Mouse (Mus musculus) neural tube, embryonic 11.5 days (tissue): ENCODE results near the gene Atg5. TPM values are rescaled to one million over a fixed set of nuclear protein-coding genes. Genes with fewer than 3 reads are reported as not detected.

Experiments used
- ATAC-seq: fragments of 200-750 bp; cut with Nextera tagmentation; 2 replicates; pipeline ENCODE4 v1.8.0; 2017; ENCODE audit warnings: moderate number of reproducible peaks, mild to moderate bottlenecking, moderate TSS enrichment, moderate library complexity; ENCODE audit not compliant: insufficient read depth, low FRiP score, low TSS enrichment
- DNase-seq: peaks from one replicate; pipeline ENCODE4 v3.0.0-alpha.2; 2015; ENCODE audit warnings: low spot score
- H3K27ac ChIP-seq: fragments of 300-500 bp; sonication (generic); 2 replicates; pipeline ENCODE4 v1.5.1; 2014; ENCODE audit warnings: low read depth, mild to moderate bottlenecking, low read length
- H3K27me3 ChIP-seq: fragments of 300-500 bp; sonication (generic); 2 replicates; pipeline ENCODE4 v1.6.1; 2014; ENCODE audit warnings: mild to moderate bottlenecking, low read length, mixed read lengths; ENCODE audit not compliant: control insufficient read depth, insufficient read depth
- H3K36me3 ChIP-seq: fragments of 300-500 bp; sonication (generic); 2 replicates; pipeline ENCODE4 v1.6.1; 2014; ENCODE audit warnings: mild to moderate bottlenecking, low read length, moderate library complexity, mixed read lengths; ENCODE audit not compliant: control insufficient read depth, insufficient read depth
- H3K4me1 ChIP-seq: fragments of 300-500 bp; sonication (generic); 2 replicates; pipeline ENCODE4 v1.6.1; 2014; ENCODE audit warnings: low read length, mixed read lengths; ENCODE audit not compliant: control insufficient read depth, insufficient read depth
- H3K4me2 ChIP-seq: fragments of 300-500 bp; sonication (generic); 2 replicates; pipeline ENCODE4 v1.6.1; 2014; ENCODE audit warnings: low read depth, mild to moderate bottlenecking, moderate library complexity
- H3K4me3 ChIP-seq: fragments of 300-500 bp; sonication (generic); 2 replicates; pipeline ENCODE4 v1.5.1; 2014; ENCODE audit warnings: low read depth, low read length
- H3K9ac ChIP-seq: fragments of 300-500 bp; sonication (generic); 2 replicates; pipeline ENCODE4 v1.6.1; 2014; ENCODE audit warnings: mild to moderate bottlenecking, low read length
- H3K9me3 ChIP-seq: fragments of 300-500 bp; sonication (generic); 2 replicates; pipeline ENCODE4 v1.6.1; 2016; ENCODE audit warnings: low read length; ENCODE audit not compliant: control insufficient read depth
- WGBS: fragments of 180-500 bp; shearing (Covaris S2); extraction: QIAGEN DNeasy Blood & Tissue Kit; methylation state at CpG from one replicate; pipeline ENCODE4 v1.1.7; 2014; 5-methylcytosine and 5-hydroxymethylcytosine counted together
- polyA plus RNA-seq: library from polyadenylated mRNA; unstranded; fragments of >200 nt; fragmentation: Nextera tagmentation; extraction: Ambion mirVana; gene quantifications from 2 replicates; pipeline ENCODE4 v1.2.1, GENCODE M21; 2014

Atg5 gene
- polyA plus RNA-seq, 1 experiment from 2014 or later, result 65.6 TPM

DNA sequence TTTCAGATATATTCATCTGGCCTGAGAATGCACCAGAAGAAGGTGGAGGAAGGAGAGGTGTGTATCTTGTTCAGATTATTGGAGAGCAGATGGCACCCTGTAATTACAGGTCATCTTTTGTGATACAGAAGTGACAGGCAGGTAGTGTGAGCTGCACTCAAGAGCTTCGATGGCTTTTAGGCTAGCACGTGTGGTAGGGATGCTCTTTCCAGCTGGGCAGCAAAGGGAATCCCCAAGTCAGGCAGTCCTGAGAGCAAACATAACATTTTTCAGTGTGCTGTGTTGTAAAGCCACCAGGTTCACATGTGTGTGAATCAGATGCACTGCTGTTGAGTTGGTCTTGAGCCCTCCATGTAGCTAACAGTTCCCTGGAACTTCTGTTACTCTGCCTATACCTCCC is 98.0 kb downstream of the Atg5 start:
- H3K9ac ChIP-seq, result no peak overlapping the region
- no peaks in the 10 kb centered on the region for H3K36me3 ChIP-seq
- no peak overlapping the region for H3K4me3 ChIP-seq
- no peaks in the 10 kb centered on the region for H3K9me3 ChIP-seq
- no peak for ATAC-seq
- DNase-seq, result no peak
- H3K4me2 ChIP-seq, result no peak overlapping the region
- H3K4me1 ChIP-seq, result no peaks in the 10 kb centered on the region
- H3K27me3 ChIP-seq, result no peaks in the 10 kb centered on the region
- 91% methylated on average over 2 of the region's 2 CpGs for WGBS
- H3K27ac ChIP-seq, result no peak overlapping the region

DNA sequence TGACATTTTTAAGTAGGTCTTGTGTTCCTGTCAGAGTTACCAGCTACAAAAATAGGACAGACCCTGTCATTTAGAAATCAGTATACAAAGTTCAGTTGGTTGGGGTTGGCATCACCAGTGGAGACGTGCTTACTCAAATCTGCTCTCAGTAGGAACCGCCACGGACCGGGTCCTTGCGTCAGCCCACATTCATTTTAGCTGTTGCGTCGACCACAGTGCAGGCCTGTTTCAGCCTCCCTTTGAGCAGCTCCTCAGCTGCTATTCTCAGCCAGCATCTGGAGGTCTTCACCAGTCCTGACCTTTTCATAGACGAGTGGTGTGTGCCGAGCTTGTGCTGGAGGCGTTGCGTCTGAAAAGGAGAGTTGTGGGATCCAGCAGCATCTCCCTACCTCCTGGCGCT is 98.9 kb downstream of the Atg5 start:
- WGBS, result 88% methylated on average over 12 of the region's 12 CpGs

GRCm38 (mm10) chr10:44368596-44368995 is 100.4 kb downstream of the Atg5 start:
- no peak overlapping the region for H3K4me2 ChIP-seq
- ATAC-seq (no peak), DNase-seq (no peak)
- H3K9me3 ChIP-seq, result no peaks in the 10 kb centered on the region
- no peak overlapping the region for H3K9ac ChIP-seq
- H3K27ac ChIP-seq, result no peak overlapping the region
- no peak overlapping the region for H3K4me3 ChIP-seq
- H3K4me1 ChIP-seq, result no peaks in the 10 kb centered on the region
- no peaks in the 10 kb centered on the region for H3K36me3 ChIP-seq
- WGBS, result 70% methylated on average over 12 of the region's 13 CpGs
- H3K27me3 ChIP-seq, result no peaks in the 10 kb centered on the region

More for the DNA sequence above, 98.9 kb downstream of the Atg5 start:
- Histone ChIP-seq H3K9me3 (no peaks in the 10 kb centered on the region), H3K4me1 (no peaks in the 10 kb centered on the region), H3K36me3 (no peaks in the 10 kb centered on the region), H3K4me3 (no peak overlapping the region), H3K27ac (no peak overlapping the region), H3K4me2 (no peak overlapping the region), H3K27me3 (no peaks in the 10 kb centered on the region), H3K9ac (no peak overlapping the region)
- DNase-seq (no peak), ATAC-seq (no peak)

GRCm38 (mm10) chr10:44370666-44371065 is 102.5 kb downstream of the Atg5 start:
- no peaks in the 10 kb centered on the region for H3K36me3 ChIP-seq
- H3K27me3 ChIP-seq, result no peaks in the 10 kb centered on the region
- 55% methylated on average over 6 of the region's 6 CpGs for WGBS
- no peaks in the 10 kb centered on the region for H3K4me1 ChIP-seq
- H3K4me2 ChIP-seq, result no peak overlapping the region
- H3K9ac ChIP-seq, result no peak overlapping the region
- no peak for DNase-seq
- H3K4me3 ChIP-seq, result no peak overlapping the region
- ATAC-seq, result no peak
- no peaks in the 10 kb centered on the region for H3K9me3 ChIP-seq
- H3K27ac ChIP-seq, result no peak overlapping the region

- Histone ChIP-seq H3K9ac (no peak overlapping the region), H3K9me3 (no peaks in the 10 kb centered on the region), H3K4me2 (no peak overlapping the region), H3K36me3 (no peaks in the 10 kb centered on the region), H3K4me3 (no peak overlapping the region), H3K27me3 (no peaks in the 10 kb centered on the region), H3K4me1 (no peaks in the 10 kb centered on the region), H3K27ac (no peak overlapping the region)
- WGBS, result 86% methylated on average over 3 of the region's 3 CpGs
- DNase-seq (no peak), ATAC-seq (no peak)
These were observed 104.1 kb downstream of the Atg5 start for GRCm38 (mm10) chr10:44372210-44372609.

DNA sequence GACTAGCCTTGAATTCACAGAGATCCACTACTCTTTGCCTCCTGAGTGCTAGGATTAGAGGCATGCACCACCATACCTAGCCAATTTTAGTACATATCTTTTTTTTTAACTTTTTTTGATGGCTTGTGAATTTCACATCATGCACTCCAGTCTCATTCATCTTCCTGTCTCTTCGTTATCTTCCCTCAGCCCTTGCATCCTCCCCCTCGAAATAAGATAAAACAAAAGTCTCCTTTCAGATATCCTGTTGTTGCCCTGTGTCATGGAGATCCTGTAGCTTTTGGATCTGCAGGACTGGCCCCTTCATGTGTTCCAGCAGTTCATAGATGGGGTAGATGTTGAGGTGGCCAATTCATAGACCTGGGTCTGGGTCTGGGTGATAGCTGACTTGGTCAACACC is 106.5 kb downstream of the Atg5 start:
- Histone ChIP-seq H3K36me3 (no peaks in the 10 kb centered on the region), H3K9ac (no peak overlapping the region), H3K27me3 (no peaks in the 10 kb centered on the region), H3K4me1 (no peaks in the 10 kb centered on the region), H3K4me3 (no peak overlapping the region), H3K9me3 (no peaks in the 10 kb centered on the region), H3K4me2 (no peak overlapping the region), H3K27ac (no peak overlapping the region)
- no peak for ATAC-seq
- no peak for DNase-seq
- WGBS, result 88% methylated on average over 2 of the region's 2 CpGs

DNA sequence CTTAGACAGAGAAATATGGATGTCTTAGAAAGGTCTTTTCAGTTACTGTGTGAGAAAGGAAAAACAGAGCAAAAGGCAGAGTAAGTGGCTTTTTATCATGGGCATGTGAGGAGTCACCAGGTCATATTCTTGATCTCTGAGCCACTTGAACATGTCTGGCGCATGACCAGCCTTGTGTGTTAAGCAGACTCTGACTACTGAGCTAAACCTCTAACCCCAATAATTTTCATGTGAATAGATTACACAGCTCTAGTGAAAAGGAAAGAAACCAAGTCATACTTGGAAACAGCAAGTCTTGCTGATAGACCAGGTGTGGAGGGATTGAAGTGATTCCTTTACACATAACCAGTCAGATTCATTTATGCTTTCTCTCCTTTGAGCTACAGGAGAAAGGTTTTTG is 107.3 kb downstream of the Atg5 start:
- Histone ChIP-seq H3K4me3 (no peak overlapping the region), H3K9me3 (no peaks in the 10 kb centered on the region), H3K4me2 (no peak overlapping the region), H3K4me1 (no peaks in the 10 kb centered on the region), H3K36me3 (no peaks in the 10 kb centered on the region), H3K27me3 (no peaks in the 10 kb centered on the region), H3K27ac (no peak overlapping the region), H3K9ac (no peak overlapping the region)
- no peak for DNase-seq
- 76% methylated on average over 1 of the region's 1 CpGs for WGBS
- ATAC-seq, result no peak

- no peak overlapping the region for H3K27ac ChIP-seq
- H3K9ac ChIP-seq, result no peak overlapping the region
- H3K4me2 ChIP-seq, result no peak overlapping the region
- 72% methylated on average over 5 of the region's 5 CpGs for WGBS
- no peaks in the 10 kb centered on the region for H3K4me1 ChIP-seq
- no peaks in the 10 kb centered on the region for H3K36me3 ChIP-seq
- DNase-seq, result no peak
- no peaks in the 10 kb centered on the region for H3K9me3 ChIP-seq
- H3K27me3 ChIP-seq, result no peaks in the 10 kb centered on the region
- no peak for ATAC-seq
- no peak overlapping the region for H3K4me3 ChIP-seq
These were observed 109.7 kb downstream of the Atg5 start for GRCm38 (mm10) chr10:44377821-44378220.

GRCm38 (mm10) chr10:44378403-44378802 is 110.2 kb downstream of the Atg5 start:
- Histone ChIP-seq H3K9me3 (no peaks in the 10 kb centered on the region), H3K36me3 (no peaks in the 10 kb centered on the region), H3K27ac (no peak overlapping the region), H3K27me3 (no peaks in the 10 kb centered on the region), H3K4me3 (no peak overlapping the region), H3K4me1 (no peaks in the 10 kb centered on the region), H3K9ac (no peak overlapping the region), H3K4me2 (no peak overlapping the region)
- DNase-seq (no peak), ATAC-seq (no peak)
- 90% methylated on average over 5 of the region's 5 CpGs for WGBS
